Comparison of ENCODE assay signal across 13 mouse cellular contexts in the genomic region with DNA sequence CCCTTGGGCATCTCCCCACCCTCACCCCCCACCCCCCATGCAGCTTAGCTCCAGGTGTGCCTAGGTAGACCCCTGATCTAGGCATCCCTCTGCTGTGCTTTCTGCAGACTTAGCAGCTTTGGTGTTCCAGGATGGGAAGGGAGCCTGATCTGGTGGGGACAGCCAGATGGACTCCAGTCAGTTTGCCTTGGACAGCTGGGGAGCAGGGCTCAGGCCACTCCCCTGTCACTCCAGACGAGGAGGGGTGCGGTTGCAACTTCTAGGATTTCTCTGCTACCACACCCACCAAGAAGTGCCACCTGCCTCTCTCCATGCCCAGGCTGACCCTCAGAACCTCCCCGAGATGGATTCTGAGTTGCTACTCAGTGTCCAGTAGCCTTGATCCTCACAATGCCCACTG. TPM values are rescaled to one million over a fixed set of nuclear protein-coding genes. Genes with fewer than 3 reads are reported as not detected.
DNase-seq lines count a peak whose midpoint lies in the region; ATAC-seq and TF ChIP-seq lines count a peak whose summit lies in the region.
"Had no signal": no experiment of that assay in that cellular context is flagged by ENCODE, and none has a peak within 500 bp of the region (broad histone marks: within the 10 kb centered on the region; RNA-seq: fewer than 3 reads in every experiment).

No protein-coding gene starts in this region.

- no peak overlapping the region for H3K9ac ChIP-seq in intestine, embryonic 14.5 days (ENCODE audit: low read length)
- H3K9ac ChIP-seq: forebrain, embryonic 13.5 days; midbrain, embryonic 15.5 days had no signal

- no peak overlapping the region for H3K4me2 ChIP-seq in intestine, embryonic 14.5 days (ENCODE audit: low read length)
- H3K4me2 ChIP-seq: forebrain, embryonic 13.5 days; midbrain, embryonic 15.5 days had no signal

- peak overlapping the region; percentile 8; the same call in 1 of the 2 replicates for H3K27ac ChIP-seq in heart, embryonic 10.5 days
- H3K27ac ChIP-seq in intestine, embryonic 14.5 days (ENCODE audit: low read depth) = peak overlapping the region; percentile 91
- H3K27ac ChIP-seq: forebrain, embryonic 13.5 days; macrophage had no signal

- H3K4me3 ChIP-seq in heart, embryonic 10.5 days = no peak overlapping the region
- H3K4me3 ChIP-seq in G1E (ENCODE audit: low read depth, low read length) = peak overlapping the region; percentile 7; the same call in 1 of the 2 replicates
- H3K4me3 ChIP-seq in intestine, embryonic 14.5 days (ENCODE audit: low read depth, low read length) = no peak overlapping the region
- H3K4me3 ChIP-seq: forebrain, embryonic 13.5 days; midbrain, embryonic 15.5 days had no signal

- no peak for TF ChIP-seq CTCF in G1E (IDR thresholded peaks at IDR 0.05; ENCODE audit: low read depth, low read length)

- H3K27me3 ChIP-seq in heart, embryonic 10.5 days (ENCODE audit: insufficient read depth, poor library complexity, severe bottlenecking) = no peaks in the 10 kb centered on the region
- no peaks in the 10 kb centered on the region for H3K27me3 ChIP-seq in G1E (ENCODE audit: insufficient read depth, low read length)
- no peaks in the 10 kb centered on the region for H3K27me3 ChIP-seq in intestine, embryonic 14.5 days (replicated peaks; ENCODE audit: control insufficient read depth, insufficient read depth, low read length)
- H3K27me3 ChIP-seq: forebrain, embryonic 13.5 days; midbrain, embryonic 15.5 days had no signal

- peaks cover 29% of the 10 kb centered on the region for H3K36me3 ChIP-seq in heart, embryonic 10.5 days
- H3K36me3 ChIP-seq in G1E (replicated peaks) = peaks cover 88% of the 10 kb centered on the region
- H3K36me3 ChIP-seq in intestine, embryonic 14.5 days (ENCODE audit: control insufficient read depth, insufficient read depth, low read length) = peaks cover 13% of the 10 kb centered on the region
- H3K36me3 ChIP-seq: midbrain, embryonic 15.5 days had no signal

- WGBS in heart, embryonic 10.5 days = 76% methylated on average over 3 of the region's 3 CpGs
- WGBS in intestine, embryonic 14.5 days = 68% methylated on average over 3 of the region's 3 CpGs

- no peak for ATAC-seq in G1E (ENCODE audit: extremely low read depth, insufficient number of reproducible peaks, low FRiP score, poor library complexity, severe bottlenecking)
- ATAC-seq in intestine, embryonic 14.5 days (replicated peaks; ENCODE audit: low FRiP score, low TSS enrichment, low read depth) = no peak
- ATAC-seq: forebrain, embryonic 13.5 days; midbrain, embryonic 15.5 days had no signal

- H3K4me1 ChIP-seq in heart, embryonic 10.5 days = peaks cover 31% of the 10 kb centered on the region
- H3K4me1 ChIP-seq in G1E (ENCODE audit: insufficient read depth, low read depth, low read length) = peaks cover 45% of the 10 kb centered on the region
- H3K4me1 ChIP-seq in intestine, embryonic 14.5 days (replicated peaks; ENCODE audit: control insufficient read depth, insufficient read depth, low read length) = peaks cover 43% of the 10 kb centered on the region

- no peaks in the 10 kb centered on the region for H3K9me3 ChIP-seq in heart, embryonic 10.5 days
- 0 out of 2 replicates have a peak, but pooled peaks cover 2% of the 10 kb centered on the region for H3K9me3 ChIP-seq in G1E (replicated peaks)
- H3K9me3 ChIP-seq in intestine, embryonic 14.5 days (ENCODE audit: control insufficient read depth, low read length) = 0 out of 2 replicates have a peak, but pooled peaks cover 2% of the 10 kb centered on the region
- H3K9me3 ChIP-seq: forebrain, embryonic 13.5 days; midbrain, embryonic 15.5 days had no signal

- DNase-seq in heart, embryonic 10.5 days (ENCODE audit: low spot score) = no peak
- no peak for DNase-seq in heart, postnatal 25 days (ENCODE audit: low spot score)
- DNase-seq in left cerebral cortex, postnatal 4 days = peak; percentile 53
- no peak for DNase-seq in left cerebral cortex, adult 8-10 months (ENCODE audit: low spot score in 2 of 2)
- no peak for DNase-seq in G1E (ENCODE audit: low spot score)
- no peak for DNase-seq in intestine, embryonic 14.5 days (ENCODE audit: low spot score)
- DNase-seq in right cerebral cortex, adult 2 months (ENCODE audit: low spot score in 2 of 2) = no peak
- DNase-seq in adrenal gland, postnatal 25 days = no peak
- DNase-seq: cerebellum, adult 2 months; right cerebral cortex, postnatal 14 days had no signal

- intact Hi-C loops in heart, postnatal 25 days (cut with DNase I) = no loop called here
- intact Hi-C loops in left cerebral cortex, postnatal 4 days (cut with DNase I) = no loop called here

RNA-seq across cellular contexts. Expression of a gene that starts 11.4 kb away (rescaled TPM):
- polyA plus RNA-seq in heart, embryonic 10.5 days (2016; fragmentation: Nextera tagmentation; extraction: Ambion mirVana) = 90.2 and 114 TPM in 2 replicates
- 100 to 1,000 TPM in 1 of 2 experiments, 10 to 100 TPM in 1; 96.9 to 110 TPM for total RNA-seq in heart, postnatal 25 days (2021)
- total RNA-seq in left cerebral cortex, postnatal 4 days (2021) = 10 to 100 TPM; 47.2 to 54.4 TPM
- total RNA-seq in left cerebral cortex, adult 8-10 months (2022) = 10 to 100 TPM; 26.7 to 46.5 (median 33.3) TPM
- total RNA-seq in G1E (2014; fragmentation: Nextera tagmentation) (281 and 283 TPM in 2 replicates), G1E (2017) (31.4 and 40.3 TPM in 2 replicates)
- 357 and 385 TPM in 2 replicates for polyA plus RNA-seq in G1E (2012)
- 159 and 165 TPM in 2 replicates for polyA plus RNA-seq in intestine, embryonic 14.5 days (2014; fragmentation: Nextera tagmentation; extraction: Ambion mirVana)
- total RNA-seq in adrenal gland, postnatal 25 days (2021) = 225 TPM in 2 replicates
